Mouse (Mus musculus) gastrocnemius, adult 18-20 months (tissue): ENCODE results near the gene Hp1bp3. TPM values are rescaled to one million over a fixed set of nuclear protein-coding genes. Genes with fewer than 3 reads are reported as not detected.

ENCODE experiments used
- DNase-seq: peaks from one replicate; pipeline ENCODE4 v3.0.0; 2021; ENCODE audit warnings: low spot score
- total RNA-seq, 2 experiments: library from RNA; stranded (reverse); gene quantifications; 2 replicates each; pipeline ENCODE4 v1.2.3; 2021

Hp1bp3 gene
- total RNA-seq, 2 experiments from 2014 or later, result 56.4 to 66.7 TPM

DNA sequence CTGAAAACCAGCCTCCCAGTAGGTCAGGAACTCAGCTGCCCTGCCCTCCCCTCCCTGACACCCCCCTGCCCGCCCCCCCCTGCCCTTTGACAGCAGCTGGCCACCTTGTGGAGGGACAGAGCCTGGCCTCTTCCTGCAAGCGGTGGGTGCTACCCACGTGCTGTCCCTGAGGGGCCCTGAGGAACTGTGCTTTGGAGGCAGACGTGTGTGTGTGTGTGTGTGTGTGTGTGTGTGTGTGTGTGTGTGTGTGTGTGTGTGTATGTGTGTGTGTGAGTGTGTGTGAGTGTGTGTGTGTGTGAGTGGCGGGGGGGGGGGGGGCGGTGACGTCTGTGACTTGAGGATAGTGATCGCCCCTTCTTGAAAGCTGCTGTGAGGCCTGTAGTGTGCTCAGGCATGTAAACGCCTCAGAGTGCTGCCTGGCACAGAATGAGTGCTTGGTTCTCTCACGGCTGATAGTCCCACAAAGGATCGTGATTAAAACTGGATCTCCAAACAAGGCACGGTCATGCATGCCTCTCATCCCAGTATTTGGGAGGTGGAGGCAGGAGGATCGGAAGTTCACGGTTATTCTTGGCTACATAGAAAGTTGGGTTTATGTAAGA is 78.0 kb downstream of the Hp1bp3 start:
- no peak for DNase-seq

Other genes with a start within 250 kb of the Hp1bp3 start
- 100 to 1,000 TPM; 115 to 117 TPM for gene Eif4g3, start 223.3 kb upstream of the Hp1bp3 start, total RNA-seq
- gene Sh2d5, start 34.1 kb downstream of the Hp1bp3 start, total RNA-seq, result under 1 TPM in 1 of 2 experiments, not detected in 1; 0.09 TPM
- not detected for gene Kif17, start 34.1 kb downstream of the Hp1bp3 start, total RNA-seq
- 10 to 100 TPM; 29.5 to 34.0 TPM for gene Ddost, start 88.4 kb downstream of the Hp1bp3 start, total RNA-seq
- gene Pink1, start 110.0 kb downstream of the Hp1bp3 start, total RNA-seq, result 100 to 1,000 TPM; 737 to 833 TPM
- 1 to 10 TPM in 1 of 2 experiments, under 1 TPM in 1; 0.57 to 1.1 TPM for gene Cda, start 151.7 kb downstream of the Hp1bp3 start, total RNA-seq
- not detected for gene Fam43b, start 180.2 kb downstream of the Hp1bp3 start, total RNA-seq
- gene Mul1, start 218.4 kb downstream of the Hp1bp3 start, total RNA-seq, result 10 to 100 TPM; 41.7 to 43.9 TPM
- gene Camk2n1, start 238.0 kb downstream of the Hp1bp3 start, total RNA-seq, result 1 to 10 TPM; 3.8 to 7.7 TPM